Mouse (Mus musculus) heart, embryonic 13.5 days (tissue): Measurements from ENCODE around the gene Olfr1290. TPM values are rescaled to one million over a fixed set of nuclear protein-coding genes. Genes with fewer than 3 reads are reported as not detected.

Experiments
- ATAC-seq: fragments of 200-750 bp; cut with Nextera tagmentation; 2 replicates; pipeline ENCODE4 v1.8.0; 2017; ENCODE audit warnings: moderate TSS enrichment; ENCODE audit not compliant: insufficient number of reproducible peaks, low FRiP score, low TSS enrichment; ENCODE audit errors: extremely low read depth
- H3K27ac ChIP-seq: fragments of 300-500 bp; sonication (generic); replicated peaks from 2 replicates; pipeline ENCODE4 v1.5.1; 2015; ENCODE audit warnings: moderate library complexity, mild to moderate bottlenecking, inconsistent platforms
- H3K27me3 ChIP-seq: fragments of 300-500 bp; sonication (generic); replicated peaks from 2 replicates; pipeline ENCODE4 v1.6.1; 2015; ENCODE audit warnings: mild to moderate bottlenecking, inconsistent platforms
- H3K36me3 ChIP-seq: fragments of 300-500 bp; sonication (generic); 2 replicates; pipeline ENCODE4 v1.6.1; 2015; ENCODE audit warnings: mild to moderate bottlenecking, inconsistent platforms
- H3K4me1 ChIP-seq: fragments of 300-500 bp; sonication (generic); 2 replicates; pipeline ENCODE4 v1.6.1; 2015; ENCODE audit warnings: inconsistent platforms
- H3K4me2 ChIP-seq: fragments of 300-500 bp; sonication (generic); 2 replicates; pipeline ENCODE4 v1.6.1; 2015; ENCODE audit warnings: inconsistent platforms, mild to moderate bottlenecking, moderate library complexity
- H3K4me3 ChIP-seq: fragments of 300-500 bp; sonication (generic); 2 replicates; pipeline ENCODE4 v1.5.1; 2015; ENCODE audit warnings: moderate library complexity, mild to moderate bottlenecking, inconsistent platforms
- H3K9ac ChIP-seq: fragments of 300-500 bp; sonication (generic); 2 replicates; pipeline ENCODE4 v1.6.1; 2015; ENCODE audit warnings: inconsistent platforms, mild to moderate bottlenecking, moderate library complexity
- H3K9me3 ChIP-seq: fragments of 300-500 bp; sonication (generic); 2 replicates; pipeline ENCODE4 v1.6.1; 2016; ENCODE audit warnings: inconsistent platforms
- WGBS: fragments of 180-500 bp; shearing (Covaris S2); methylation state at CpG from one replicate; pipeline ENCODE4 v1.1.7; 2015; ENCODE audit warnings: mixed read lengths; 5-methylcytosine and 5-hydroxymethylcytosine counted together
- polyA plus RNA-seq: library from polyadenylated mRNA; unstranded; fragments of >200 nt; fragmentation: Nextera tagmentation; extraction: Ambion mirVana; gene quantifications from 2 replicates; pipeline ENCODE4 v1.2.1, GENCODE M21; 2015

Gene Olfr1290
- polyA plus RNA-seq: 0.17 TPM in 1 of 2 replicates, not detected in the other

DNA sequence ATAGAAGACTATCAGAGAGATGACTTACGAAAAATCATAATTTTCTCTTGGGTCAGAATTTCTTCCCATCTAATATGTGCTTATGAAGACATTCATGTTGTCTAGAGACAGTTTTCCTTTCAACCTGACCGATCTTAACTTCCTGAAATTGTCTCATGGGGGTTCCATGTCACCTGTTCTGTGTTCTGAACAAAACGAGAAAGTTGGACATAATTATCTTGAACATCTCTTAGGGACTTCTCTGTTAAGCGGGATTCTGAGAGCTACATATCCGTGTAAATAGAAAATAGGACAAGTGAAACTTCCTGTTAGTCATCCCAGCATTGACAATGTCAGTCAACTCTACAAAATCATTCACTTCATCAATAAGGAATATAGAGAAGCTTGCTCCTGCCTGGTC lies at the start of gene Olfr1290:
TSS of gene Olfr1290 (minus strand) at position 101 of the 400 bp plus-strand sequence.
- H3K9ac ChIP-seq: no peak within 1 kb of the TSS
- no peak for ATAC-seq
- WGBS: 71% methylated on average over 5 of the region's 5 CpGs

DNA sequence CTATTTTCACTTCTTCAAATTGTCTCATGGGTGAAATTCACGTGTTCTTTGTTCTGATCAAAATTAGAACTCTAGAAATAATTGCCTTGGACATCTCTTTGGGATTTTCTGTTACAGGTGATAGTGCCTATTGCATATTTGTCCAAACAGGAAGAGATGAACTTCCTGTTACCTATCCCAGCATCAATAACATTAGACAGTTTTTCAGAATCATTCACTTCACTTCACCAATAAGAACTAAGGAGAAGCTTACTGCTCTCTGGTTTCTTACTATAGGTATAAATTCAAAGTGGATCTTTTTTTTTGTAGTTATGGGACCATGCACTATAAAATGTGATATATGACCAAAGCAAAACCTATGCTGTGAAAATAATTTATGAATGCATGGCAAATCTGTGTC lies 46.6 kb upstream of the Olfr1290 start, which contains the start of gene Olfr1294:
TSS of gene Olfr1294 (minus strand) at position 101 of the 400 bp plus-strand sequence.
- WGBS: 36% methylated on average over 1 of the region's 1 CpGs
- Histone ChIP-seq H3K36me3 (no peaks in the 10 kb centered on the region), H3K4me1 (no peaks in the 10 kb centered on the region), H3K27me3 (no peaks in the 10 kb centered on the region), H3K4me2 (no peak within 1 kb of the TSS), H3K9ac (no peak within 1 kb of the TSS), H3K4me3 (no peak within 1 kb of the TSS), H3K27ac (no peak within 1 kb of the TSS), H3K9me3 (no peaks in the 10 kb centered on the region)
- ATAC-seq: no peak

More for the DNA sequence above, at the start of gene Olfr1290:
- Histone ChIP-seq H3K4me2 (no peak within 1 kb of the TSS), H3K4me3 (no peak within 1 kb of the TSS), H3K27ac (no peak within 1 kb of the TSS), H3K4me1 (no peaks in the 10 kb centered on the region), H3K9me3 (no peaks in the 10 kb centered on the region), H3K27me3 (no peaks in the 10 kb centered on the region), H3K36me3 (no peaks in the 10 kb centered on the region)

DNA sequence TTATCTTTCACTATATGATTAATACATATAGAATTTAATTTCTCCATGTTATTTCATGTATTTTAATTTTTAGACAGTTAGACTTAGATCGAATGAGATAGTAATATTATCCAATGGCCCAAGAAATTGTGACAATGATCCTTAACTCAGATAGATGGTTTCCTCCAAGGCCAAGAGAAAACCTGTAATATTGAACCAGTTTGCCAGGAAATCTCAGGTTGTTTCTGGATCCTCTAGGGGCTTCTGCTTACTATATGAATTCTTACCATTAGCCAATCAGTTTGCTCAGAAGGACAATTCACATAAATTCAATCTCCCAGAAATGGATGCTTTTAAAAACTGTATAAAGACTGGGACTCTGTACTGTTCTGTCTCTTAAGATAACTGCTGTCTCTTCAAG lies 31.3 kb upstream of the Olfr1290 start, which contains the start of gene Olfr1293-ps:
TSS of gene Olfr1293-ps (plus strand) at position 301 of the 400 bp plus-strand sequence.
- ATAC-seq: no peak
- Histone ChIP-seq H3K27me3 (no peaks in the 10 kb centered on the region), H3K9me3 (peaks cover 6% of the 10 kb centered on the region), H3K9ac (no peak within 1 kb of the TSS), H3K4me1 (no peaks in the 10 kb centered on the region), H3K27ac (no peak within 1 kb of the TSS), H3K36me3 (no peaks in the 10 kb centered on the region), H3K4me3 (no peak within 1 kb of the TSS), H3K4me2 (no peak within 1 kb of the TSS)
- 64% methylated on average over 1 of the region's 1 CpGs for WGBS

DNA sequence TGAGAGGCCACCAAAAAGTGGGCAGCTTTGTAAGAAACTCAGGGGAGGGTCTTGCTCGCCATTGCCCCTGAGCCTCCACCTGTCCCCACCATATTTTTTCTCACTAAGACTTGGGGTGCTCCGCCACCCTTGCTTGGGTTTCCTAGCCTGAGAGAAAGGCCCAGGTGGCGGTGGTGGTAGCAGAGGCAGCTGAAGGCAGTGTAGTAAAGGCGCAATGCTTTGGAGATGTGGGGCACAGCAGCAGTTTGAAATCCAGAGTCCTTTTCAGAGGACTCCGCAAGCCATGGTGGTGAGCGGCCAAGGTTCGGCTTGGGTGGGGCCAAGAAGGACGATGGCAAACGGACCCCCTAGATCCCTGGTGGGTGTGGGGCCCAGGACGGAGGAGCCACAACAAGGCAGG lies 23.8 kb upstream of the Olfr1290 start:
- no peak for ATAC-seq
- Histone ChIP-seq H3K4me2 (no peak overlapping the region), H3K36me3 (no peaks in the 10 kb centered on the region), H3K27ac (no peak overlapping the region), H3K4me3 (no peak overlapping the region), H3K4me1 (no peaks in the 10 kb centered on the region), H3K9me3 (peaks cover 18% of the 10 kb centered on the region), H3K27me3 (no peaks in the 10 kb centered on the region), H3K9ac (no peak overlapping the region)
- 76% methylated on average over 10 of the region's 10 CpGs for WGBS

DNA sequence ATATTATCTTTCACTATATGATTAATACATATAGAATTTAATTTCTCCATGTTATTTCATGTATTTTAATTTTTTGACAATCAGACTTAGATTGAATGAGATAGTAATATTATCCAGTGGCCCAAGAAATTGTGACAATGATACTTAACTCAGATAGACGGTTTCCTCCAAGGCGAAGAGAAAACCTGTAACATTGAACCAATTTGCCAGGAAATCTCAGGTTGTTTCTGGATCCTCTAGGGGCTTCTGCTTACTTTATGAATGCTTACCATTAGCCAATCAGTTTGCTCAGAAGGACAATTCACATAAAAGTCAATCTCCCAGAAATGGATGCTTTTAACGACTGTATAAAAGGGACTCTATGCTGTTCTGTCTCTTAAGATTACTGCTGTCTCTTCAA lies 3.3 kb upstream of the Olfr1290 start, which contains the start of gene Olfr1291-ps1:
TSS of gene Olfr1291-ps1 (plus strand) at position 301 of the 400 bp plus-strand sequence.
- Histone ChIP-seq H3K27me3 (no peaks in the 10 kb centered on the region), H3K4me2 (no peak within 1 kb of the TSS), H3K4me1 (no peaks in the 10 kb centered on the region), H3K36me3 (no peaks in the 10 kb centered on the region), H3K9ac (no peak within 1 kb of the TSS), H3K27ac (no peak within 1 kb of the TSS), H3K4me3 (no peak within 1 kb of the TSS), H3K9me3 (no peaks in the 10 kb centered on the region)
- ATAC-seq: no peak
- 77% methylated on average over 3 of the region's 3 CpGs for WGBS

DNA sequence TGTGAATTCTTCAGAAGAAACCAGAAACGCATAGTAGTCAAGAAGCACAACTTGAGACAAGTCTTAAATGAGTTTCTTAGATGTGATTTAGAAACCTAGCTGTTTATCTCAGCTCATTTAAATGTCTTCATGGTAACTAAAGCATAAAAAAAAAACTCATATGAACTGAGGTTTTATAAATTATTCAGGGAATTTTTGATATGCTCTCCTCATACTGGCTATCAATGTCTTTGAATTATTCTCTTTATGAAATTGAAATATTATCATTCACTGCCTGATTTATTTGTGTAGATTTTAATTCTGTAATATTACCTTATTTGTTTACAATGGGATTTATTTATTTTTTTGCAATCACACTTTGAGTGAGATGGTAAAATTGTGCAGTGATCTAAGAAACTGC lies 13.1 kb downstream of the Olfr1290 start, which contains the start of gene Olfr1289:
TSS of gene Olfr1289 (plus strand) at position 301 of the 400 bp plus-strand sequence.
- Histone ChIP-seq H3K4me3 (no peak within 1 kb of the TSS), H3K4me1 (no peaks in the 10 kb centered on the region), H3K4me2 (no peak within 1 kb of the TSS), H3K27ac (no peak within 1 kb of the TSS), H3K9me3 (no peaks in the 10 kb centered on the region), H3K9ac (no peak within 1 kb of the TSS), H3K36me3 (no peaks in the 10 kb centered on the region), H3K27me3 (no peaks in the 10 kb centered on the region)
- 66% methylated on average over 1 of the region's 1 CpGs for WGBS
- no peak for ATAC-seq

DNA sequence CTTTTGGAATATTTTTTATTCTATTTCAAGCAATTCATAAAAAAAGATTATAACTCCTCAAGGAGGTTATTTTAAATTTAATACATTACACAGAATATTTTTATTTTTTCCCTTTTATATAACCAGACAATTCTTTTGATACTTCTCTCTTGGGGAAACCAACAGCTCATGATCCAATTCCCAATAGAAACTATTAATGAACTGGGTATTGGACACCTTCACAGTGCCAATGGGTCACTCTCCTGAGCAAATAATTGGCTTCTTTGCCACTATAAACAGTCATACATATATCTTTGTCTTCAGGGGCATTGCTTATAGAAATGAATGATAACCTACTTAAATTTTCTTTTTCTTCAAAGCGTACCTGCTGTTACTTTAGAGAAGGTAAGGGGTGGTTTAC lies 19.8 kb downstream of the Olfr1290 start, which contains the start of gene Olfr1288:
TSS of gene Olfr1288 (plus strand) at position 301 of the 400 bp plus-strand sequence.
- WGBS: 80% methylated on average over 1 of the region's 1 CpGs
- Histone ChIP-seq H3K9ac (no peak within 1 kb of the TSS), H3K27me3 (no peaks in the 10 kb centered on the region), H3K4me2 (no peak within 1 kb of the TSS), H3K36me3 (no peaks in the 10 kb centered on the region), H3K27ac (no peak within 1 kb of the TSS), H3K4me3 (no peak within 1 kb of the TSS), H3K4me1 (no peaks in the 10 kb centered on the region), H3K9me3 (no peaks in the 10 kb centered on the region)
- ATAC-seq: no peak

DNA sequence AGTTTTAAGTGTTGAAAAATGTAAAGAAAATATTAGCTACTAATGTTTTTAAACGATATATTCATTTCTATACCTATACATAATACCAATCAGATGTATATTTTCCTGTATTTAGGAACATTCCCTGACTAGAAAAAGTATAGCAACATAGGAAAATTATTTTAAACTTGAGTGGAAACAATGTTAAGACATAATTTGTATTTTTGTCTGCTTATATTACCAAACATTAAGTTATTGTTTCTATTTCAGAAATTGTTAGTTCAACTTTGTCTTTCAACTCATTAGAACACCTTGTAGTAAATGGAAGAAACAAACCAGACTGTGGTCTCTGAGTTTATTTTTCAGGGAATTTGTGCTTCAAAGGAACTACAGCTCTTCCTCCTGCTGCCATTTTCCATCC lies 44.8 kb downstream of the Olfr1290 start, which contains the start of gene Olfr1287:
TSS of gene Olfr1287 (plus strand) at position 301 of the 400 bp plus-strand sequence.
- H3K4me1 ChIP-seq: no peaks in the 10 kb centered on the region
- H3K4me3 ChIP-seq: no peak within 1 kb of the TSS
- 65% methylated on average over 1 of the region's 1 CpGs for WGBS
- H3K27ac ChIP-seq: no peak within 1 kb of the TSS
- no peak for ATAC-seq
- H3K9ac ChIP-seq: no peak within 1 kb of the TSS
- no peaks in the 10 kb centered on the region for H3K9me3 ChIP-seq
- H3K36me3 ChIP-seq: no peaks in the 10 kb centered on the region
- H3K27me3 ChIP-seq: no peaks in the 10 kb centered on the region
- no peak within 1 kb of the TSS for H3K4me2 ChIP-seq

Other genes starting within 250 kb of the Olfr1290 start
- gene Olfr1276, start 239.3 kb downstream of the Olfr1290 start, polyA plus RNA-seq: not detected in 2 replicates
- gene Olfr1277, start 219.7 kb downstream of the Olfr1290 start, polyA plus RNA-seq: not detected in 2 replicates
- not detected in 2 replicates for gene Olfr1278, start 203.7 kb downstream of the Olfr1290 start, polyA plus RNA-seq
- gene Olfr1279, start 193.2 kb downstream of the Olfr1290 start, polyA plus RNA-seq: not detected in 2 replicates
- gene Olfr1280, start 179.8 kb downstream of the Olfr1290 start, polyA plus RNA-seq: not detected in 2 replicates
- not detected in 2 replicates for gene Olfr1281, start 167.3 kb downstream of the Olfr1290 start, polyA plus RNA-seq
- not detected in 2 replicates for gene Olfr1282, start 157.8 kb downstream of the Olfr1290 start, polyA plus RNA-seq
- not detected in 2 replicates for gene Olfr1283, start 127.0 kb downstream of the Olfr1290 start, polyA plus RNA-seq
- not detected in 2 replicates for gene Olfr1284, start 118.3 kb downstream of the Olfr1290 start, polyA plus RNA-seq
- gene Olfr1286, start 70.7 kb downstream of the Olfr1290 start, polyA plus RNA-seq: not detected in 2 replicates
- gene Olfr1287, start 44.7 kb downstream of the Olfr1290 start, polyA plus RNA-seq: not detected in 2 replicates
- not detected in 2 replicates for gene Olfr1288, start 19.7 kb downstream of the Olfr1290 start, polyA plus RNA-seq
- not detected in 2 replicates for gene Olfr1289, start 13.0 kb downstream of the Olfr1290 start, polyA plus RNA-seq
- not detected in 2 replicates for gene Olfr1291-ps1, start 3.4 kb upstream of the Olfr1290 start, polyA plus RNA-seq
- gene Olfr1293-ps, start 31.4 kb upstream of the Olfr1290 start, polyA plus RNA-seq: not detected in 2 replicates
- not detected in 2 replicates for gene Olfr1294, start 46.5 kb upstream of the Olfr1290 start, polyA plus RNA-seq
- gene Olfr1295, start 75.9 kb upstream of the Olfr1290 start, polyA plus RNA-seq: not detected in 2 replicates
- gene Olfr1297, start 132.7 kb upstream of the Olfr1290 start, polyA plus RNA-seq: not detected in 2 replicates
- gene Olfr1298, start 155.4 kb upstream of the Olfr1290 start, polyA plus RNA-seq: not detected in 2 replicates
- not detected in 2 replicates for gene Olfr1299, start 167.6 kb upstream of the Olfr1290 start, polyA plus RNA-seq